Comparison of ENCODE assay signal across 10 mouse cellular contexts in genomic region chr4:149920886-149921285, GRCm38 (mm10). TPM values are rescaled to one million over a fixed set of nuclear protein-coding genes. Genes with fewer than 3 reads are reported as not detected.
DNase-seq lines count a peak whose midpoint lies in the region; ATAC-seq lines count a peak whose summit lies in the region.
"Had no signal": no experiment of that assay in that cellular context is flagged by ENCODE, and none has a peak within 500 bp of the region (broad histone marks: within the 10 kb centered on the region; RNA-seq: fewer than 3 reads in every experiment).

No protein-coding gene starts in this region.

- no peak overlapping the region for H3K9ac ChIP-seq in kidney, embryonic 15.5 days
- no peak overlapping the region for H3K9ac ChIP-seq in embryonic facial prominence, embryonic 15.5 days
- no peak overlapping the region for H3K9ac ChIP-seq in hindbrain, embryonic 12.5 days
- H3K9ac ChIP-seq in neural tube, embryonic 14.5 days (replicated peaks; ENCODE audit: low read depth, low read length): no peak overlapping the region

- H3K27ac ChIP-seq in kidney, embryonic 15.5 days: peak overlapping the region; percentile 73; the same call in 1 of the 2 replicates
- peak overlapping the region; percentile 71 for H3K27ac ChIP-seq in embryonic facial prominence, embryonic 15.5 days (replicated peaks)
- peak overlapping the region; percentile 35; the same call in 1 of the 2 replicates for H3K27ac ChIP-seq in hindbrain, embryonic 12.5 days
- H3K27ac ChIP-seq in neural tube, embryonic 14.5 days (ENCODE audit: low read depth, low read length): no peak overlapping the region

- no peak for DNase-seq in kidney, postnatal 10 days
- no peak for DNase-seq in left cerebral cortex, adult 18-20 months (ENCODE audit: low spot score in 2 of 2)
- no peak for DNase-seq in thymus, postnatal 25 days
- no peak for DNase-seq in testis, postnatal 10 days (ENCODE audit: low spot score)
- DNase-seq: cerebellum, postnatal 10 days; kidney, adult 11 months had no signal

- no peaks in the 10 kb centered on the region for H3K27me3 ChIP-seq in kidney, embryonic 15.5 days
- no peaks in the 10 kb centered on the region for H3K27me3 ChIP-seq in embryonic facial prominence, embryonic 15.5 days
- H3K27me3 ChIP-seq in hindbrain, embryonic 12.5 days: 0 out of 2 replicates have a peak, but pooled peaks cover 8% of the 10 kb centered on the region
- no peaks in the 10 kb centered on the region for H3K27me3 ChIP-seq in neural tube, embryonic 14.5 days (ENCODE audit: control insufficient read depth, insufficient read depth, low read length)

- ATAC-seq in kidney, embryonic 15.5 days (replicated peaks; ENCODE audit: low FRiP score): no peak; the same call in 1 of the 2 replicates
- ATAC-seq in embryonic facial prominence, embryonic 15.5 days (ENCODE audit: insufficient number of reproducible peaks, low FRiP score, low TSS enrichment, low read depth): no peak
- ATAC-seq in hindbrain, embryonic 12.5 days (ENCODE audit: low FRiP score): no peak
- ATAC-seq in neural tube, embryonic 14.5 days (ENCODE audit: low read depth): 0 out of 2 replicates have a peak, but pooled peaks have one; percentile 15

- H3K36me3 ChIP-seq in kidney, embryonic 15.5 days: no peaks in the 10 kb centered on the region
- H3K36me3 ChIP-seq in embryonic facial prominence, embryonic 15.5 days: no peaks in the 10 kb centered on the region
- no peaks in the 10 kb centered on the region for H3K36me3 ChIP-seq in hindbrain, embryonic 12.5 days
- H3K36me3 ChIP-seq in neural tube, embryonic 14.5 days (ENCODE audit: control insufficient read depth, insufficient read depth, low read length): no peaks in the 10 kb centered on the region

- H3K9me3 ChIP-seq in kidney, embryonic 15.5 days (replicated peaks): no peaks in the 10 kb centered on the region
- no peaks in the 10 kb centered on the region for H3K9me3 ChIP-seq in embryonic facial prominence, embryonic 15.5 days (replicated peaks)
- H3K9me3 ChIP-seq in hindbrain, embryonic 12.5 days (replicated peaks): no peaks in the 10 kb centered on the region
- H3K9me3 ChIP-seq in neural tube, embryonic 14.5 days (ENCODE audit: control insufficient read depth, low read length): no peaks in the 10 kb centered on the region

- WGBS in kidney, embryonic 15.5 days: 24% methylated on average over 12 of the region's 12 CpGs
- 27% methylated on average over 12 of the region's 12 CpGs for WGBS in embryonic facial prominence, embryonic 15.5 days
- 28% methylated on average over 12 of the region's 12 CpGs for WGBS in hindbrain, embryonic 12.5 days
- 19% methylated on average over 12 of the region's 12 CpGs for WGBS in neural tube, embryonic 14.5 days

- no peak overlapping the region for H3K4me2 ChIP-seq in kidney, embryonic 15.5 days
- no peak overlapping the region for H3K4me2 ChIP-seq in embryonic facial prominence, embryonic 15.5 days (replicated peaks)
- H3K4me2 ChIP-seq in hindbrain, embryonic 12.5 days (replicated peaks): peak overlapping the region; percentile 2; the same call in 1 of the 2 replicates
- no peak overlapping the region for H3K4me2 ChIP-seq in neural tube, embryonic 14.5 days (ENCODE audit: low read depth, low read length)

- peaks cover 79% of the 10 kb centered on the region for H3K4me1 ChIP-seq in kidney, embryonic 15.5 days
- H3K4me1 ChIP-seq in embryonic facial prominence, embryonic 15.5 days: peaks cover 65% of the 10 kb centered on the region
- H3K4me1 ChIP-seq in hindbrain, embryonic 12.5 days: peaks cover 60% of the 10 kb centered on the region
- H3K4me1 ChIP-seq in neural tube, embryonic 14.5 days (ENCODE audit: control insufficient read depth, insufficient read depth, low read length): peaks cover 8% of the 10 kb centered on the region; the same call in 1 of the 2 replicates

- H3K4me3 ChIP-seq in kidney, embryonic 15.5 days (replicated peaks): no peak overlapping the region
- no peak overlapping the region for H3K4me3 ChIP-seq in embryonic facial prominence, embryonic 15.5 days (replicated peaks)
- no peak overlapping the region for H3K4me3 ChIP-seq in hindbrain, embryonic 12.5 days
- no peak overlapping the region for H3K4me3 ChIP-seq in neural tube, embryonic 14.5 days (ENCODE audit: low read depth, low read length)

RNA-seq across cellular contexts. Expression of gene Spsb1, which starts 34.0 kb away (rescaled TPM):
- 11.7 and 12.7 TPM in 2 replicates for polyA plus RNA-seq in kidney, embryonic 15.5 days (2015; fragmentation: Nextera tagmentation; extraction: Ambion mirVana)
- 17.5 and 18.2 TPM in 2 replicates for polyA plus RNA-seq in embryonic facial prominence, embryonic 15.5 days (2015; fragmentation: Nextera tagmentation; extraction: Ambion mirVana)
- polyA plus RNA-seq in hindbrain, embryonic 12.5 days (2016; fragmentation: Nextera tagmentation; extraction: Ambion mirVana): 15.5 and 17.8 TPM in 2 replicates
- polyA plus RNA-seq in neural tube, embryonic 14.5 days (2014; fragmentation: Nextera tagmentation; extraction: Ambion mirVana): 5.9 and 9.4 TPM in 2 replicates
- 10 to 100 TPM; 11.1 to 13.8 TPM for total RNA-seq in left cerebral cortex, adult 18-20 months (2021)
